Comparison of ENCODE assay signal across 10 mouse cellular contexts in the genomic region with DNA sequence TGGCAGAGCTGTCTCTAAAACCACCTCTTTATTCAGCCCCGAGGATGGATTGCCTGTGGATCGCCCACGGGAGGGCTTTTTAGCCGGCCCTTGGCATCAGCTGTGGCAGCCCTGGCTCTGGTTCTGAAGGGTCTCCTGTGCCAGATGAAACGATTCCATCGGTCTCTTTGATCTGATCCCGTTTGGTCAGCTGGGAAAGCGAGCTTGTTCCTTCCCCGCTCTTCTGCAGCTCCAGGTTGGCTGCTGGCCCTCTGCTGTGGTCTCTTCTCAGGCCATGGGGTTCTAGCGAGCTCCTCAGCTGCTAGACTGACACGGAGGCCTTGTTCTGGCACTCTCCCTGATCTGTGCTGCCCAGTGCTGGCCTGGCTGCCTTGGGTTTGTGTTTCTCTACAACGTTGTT.
A peak's percentile ranks its signal among the peaks of the same experiment; 100 is the strongest.
DNase-seq lines count a peak whose midpoint lies in the region; ATAC-seq and TF ChIP-seq lines count a peak whose summit lies in the region.
"Had no signal": no experiment of that assay in that cellular context is flagged by ENCODE, and none has a peak within 500 bp of the region (broad histone marks: within the 10 kb centered on the region; RNA-seq: fewer than 3 reads in every experiment).

No protein-coding gene starts in this region.

- no peak for TF ChIP-seq POLR2A in brain, embryonic 14.5 days (IDR thresholded peaks at IDR 0.05; ENCODE audit: borderline replicate concordance, extremely low read depth, insufficient read depth, insufficient read length, poor library complexity, severe bottlenecking)

- H3K4me3 ChIP-seq in kidney, embryonic 15.5 days (replicated peaks) = no peak overlapping the region
- H3K4me3 ChIP-seq: stomach, embryonic 15.5 days had no signal

- no peaks in the 10 kb centered on the region for H3K9me3 ChIP-seq in kidney, embryonic 15.5 days (replicated peaks)
- H3K9me3 ChIP-seq: stomach, embryonic 15.5 days had no signal

- intact Hi-C loops in left cerebral cortex, postnatal 4 days (cut with DNase I) = no loop called here

- no peak for TF ChIP-seq CTCF in brain, embryonic 14.5 days (IDR thresholded peaks at IDR 0.05; ENCODE audit: borderline replicate concordance, extremely low read depth, insufficient read depth, insufficient read length)

- H3K27me3 ChIP-seq in kidney, embryonic 15.5 days = no peaks in the 10 kb centered on the region
- H3K27me3 ChIP-seq: stomach, embryonic 15.5 days had no signal

- ATAC-seq in kidney, embryonic 15.5 days (replicated peaks; ENCODE audit: low FRiP score) = no peak

- no peaks in the 10 kb centered on the region for H3K36me3 ChIP-seq in kidney, embryonic 15.5 days
- H3K36me3 ChIP-seq: stomach, embryonic 15.5 days had no signal

- no peaks in the 10 kb centered on the region for H3K4me1 ChIP-seq in kidney, embryonic 15.5 days
- H3K4me1 ChIP-seq: stomach, embryonic 15.5 days had no signal

- WGBS in kidney, embryonic 15.5 days = 62% methylated on average over 12 of the region's 12 CpGs

- no peak overlapping the region for H3K9ac ChIP-seq in kidney, embryonic 15.5 days
- H3K9ac ChIP-seq: stomach, embryonic 15.5 days had no signal

- no peak overlapping the region for H3K4me2 ChIP-seq in kidney, embryonic 15.5 days
- H3K4me2 ChIP-seq: midbrain, embryonic 11.5 days; stomach, embryonic 15.5 days had no signal

- no peak overlapping the region for H3K27ac ChIP-seq in kidney, embryonic 15.5 days
- H3K27ac ChIP-seq: stomach, embryonic 15.5 days had no signal

- peak; percentile 4 for DNase-seq in cerebellum, adult 11-12 months
- no peak for DNase-seq in cerebellum, adult 9-10 months
- peak; percentile 39 for DNase-seq in brain, embryonic 14.5 days (ENCODE audit: low read depth)
- DNase-seq in gastrocnemius, adult 18-20 months (ENCODE audit: low spot score) = peak; percentile 39
- DNase-seq in left cerebral cortex, postnatal 4 days = peak; percentile 63
- no peak for DNase-seq in kidney, adult 8-10 months
- DNase-seq in kidney, postnatal 36 days = no peak

Comparison
In these comparisons a context has a peak if more than half of its experiments do, and no peak if none do; other contexts are left out.
1. DNase-seq: peak in cerebellum, adult 11-12 months (single experiment), brain, embryonic 14.5 days (single experiment), gastrocnemius, adult 18-20 months (single experiment) and left cerebral cortex, postnatal 4 days (single experiment); none in cerebellum, adult 9-10 months (single experiment), kidney, adult 8-10 months (0 of 2) and kidney, postnatal 36 days (0 of 2).